Mouse (Mus musculus) retina, embryonic 14.5 days (tissue): ENCODE data around the gene Wasf2.

Source experiments
- DNase-seq: peaks from one replicate; pipeline ENCODE4 v3.0.0-alpha.2; 2015; ENCODE audit warnings: low spot score

Gene Wasf2

DNA sequence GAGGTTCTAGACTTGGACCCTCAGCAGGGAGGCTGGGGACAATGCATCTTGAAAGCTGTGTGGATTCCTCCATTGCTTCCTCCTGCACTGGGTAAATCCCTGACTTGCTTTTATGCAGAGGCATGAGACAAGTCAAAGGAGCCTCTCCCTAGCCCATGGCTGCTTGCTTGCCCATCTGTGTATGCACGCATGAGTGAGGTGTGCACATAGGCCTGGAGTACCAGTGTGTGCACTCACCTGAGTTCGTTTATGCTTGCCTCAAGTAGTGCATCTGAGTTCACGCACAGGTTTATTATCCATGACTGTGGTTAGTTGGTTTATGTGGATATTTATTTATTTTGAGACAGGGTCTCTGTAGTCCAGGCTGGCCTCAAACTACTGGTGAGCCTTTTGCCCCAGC lies 71.9 kb downstream of the Wasf2 start:
- DNase-seq: no peak

DNA sequence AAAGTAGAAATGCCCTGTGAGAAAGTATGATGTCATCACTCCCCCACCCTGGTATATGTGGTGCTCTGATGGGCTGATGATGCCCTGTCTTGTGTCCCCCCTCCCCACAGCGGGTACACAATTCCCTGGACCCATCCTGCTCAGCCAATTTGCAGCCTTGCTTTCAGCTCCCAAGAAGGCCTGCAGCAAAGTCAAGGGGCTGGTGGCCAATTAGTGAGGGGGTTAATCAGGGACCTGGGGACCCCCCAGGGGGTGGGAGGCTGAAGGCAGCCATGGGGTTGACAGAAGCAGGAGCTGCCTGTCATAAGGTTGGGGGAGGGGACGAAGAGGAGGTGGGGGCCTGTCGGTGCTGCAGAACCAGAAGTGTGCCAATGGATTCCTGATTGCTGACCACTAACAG lies 73.3 kb downstream of the Wasf2 start:
- DNase-seq: no peak

GRCm38 (mm10) chr4:133204379-133204778 lies 74.1 kb downstream of the Wasf2 start:
- no peak for DNase-seq

DNA sequence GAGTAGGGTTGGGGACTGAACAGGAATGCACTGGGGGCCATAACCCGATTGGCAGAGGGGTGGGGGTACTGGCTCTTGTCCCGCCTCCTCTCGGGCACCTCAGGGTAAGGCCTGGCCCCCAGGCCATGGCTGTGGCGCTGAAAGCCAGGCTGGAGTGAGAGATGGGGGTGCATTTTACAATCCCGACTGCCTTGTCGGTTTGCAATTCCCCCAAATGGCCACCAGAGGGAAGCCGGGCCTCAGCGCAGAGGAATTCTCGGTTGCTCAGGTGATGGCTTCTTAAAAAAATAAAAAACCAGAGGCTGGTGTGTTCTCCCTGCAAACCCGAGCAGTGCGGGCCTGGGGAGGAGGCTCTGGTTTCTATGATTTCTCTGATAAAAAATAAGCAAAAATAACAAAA lies 79.1 kb downstream of the Wasf2 start:
- peak; percentile 84 for DNase-seq

- no peak for DNase-seq
These were observed 79.9 kb downstream of the Wasf2 start for GRCm38 (mm10) chr4:133210023-133210787.

GRCm38 (mm10) chr4:133210788-133211390 lies 80.6 kb downstream of the Wasf2 start:
- no peak for DNase-seq

DNA sequence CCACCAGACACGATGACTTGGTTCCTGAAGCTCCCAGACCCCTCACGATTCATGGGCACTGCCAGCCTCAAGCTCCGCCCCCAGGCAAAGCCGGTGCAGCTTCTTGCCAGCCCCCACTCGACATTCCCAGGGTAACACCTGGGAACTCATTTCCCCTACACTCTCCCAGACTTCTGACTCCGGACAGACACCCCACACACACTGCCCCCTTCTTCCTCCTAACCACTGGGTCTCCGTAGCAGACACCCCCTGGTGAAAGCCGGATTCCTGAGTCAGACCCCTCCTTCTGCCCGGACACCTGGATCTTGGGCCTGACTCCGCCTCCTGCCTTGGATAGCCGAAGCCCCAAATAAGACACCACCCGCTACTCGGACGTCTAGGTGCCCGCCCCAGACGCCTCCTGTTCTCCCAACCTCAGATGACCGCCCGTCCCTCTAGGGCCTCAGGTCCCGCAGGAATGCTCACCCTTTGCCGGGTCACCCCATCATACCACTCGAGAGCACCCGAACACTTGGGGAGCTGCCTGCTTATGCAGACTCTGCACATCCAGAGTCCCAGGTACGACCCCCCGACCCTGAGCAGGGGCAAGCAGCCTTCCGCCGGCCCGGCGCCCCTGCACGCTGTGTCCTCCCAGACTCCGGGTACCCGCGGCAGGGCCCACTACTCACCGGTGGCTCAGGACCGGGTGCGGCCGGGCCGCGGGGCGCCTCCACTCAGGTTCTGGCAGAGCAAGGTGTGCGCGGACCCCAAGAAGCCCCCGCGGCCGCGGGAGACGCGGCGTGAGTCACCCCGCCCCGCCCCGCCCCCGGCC lies 81.7 kb downstream of the Wasf2 start, which contains the start of the genes Cd164l2 and Gpr3:
Cd164l2 (plus strand) TSS at position 381 of the 811 bp plus-strand sequence.
Gpr3 (minus strand) TSS at position 786 of the 811 bp plus-strand sequence.
- no peak for DNase-seq

GRCm38 (mm10) chr4:133212562-133213267 lies 82.4 kb downstream of the Wasf2 start:
- DNase-seq: peak; percentile 83

GRCm38 (mm10) chr4:133213268-133213590 lies 82.9 kb downstream of the Wasf2 start:
- DNase-seq: no peak

GRCm38 (mm10) chr4:133213661-133214060 lies 83.4 kb downstream of the Wasf2 start:
- no peak for DNase-seq

- peak; percentile 86 for DNase-seq
These were observed 87.3 kb downstream of the Wasf2 start for GRCm38 (mm10) chr4:133217641-133218040.

- no peak for DNase-seq
These were observed 88.4 kb downstream of the Wasf2 start for GRCm38 (mm10) chr4:133218745-133219144.

DNA sequence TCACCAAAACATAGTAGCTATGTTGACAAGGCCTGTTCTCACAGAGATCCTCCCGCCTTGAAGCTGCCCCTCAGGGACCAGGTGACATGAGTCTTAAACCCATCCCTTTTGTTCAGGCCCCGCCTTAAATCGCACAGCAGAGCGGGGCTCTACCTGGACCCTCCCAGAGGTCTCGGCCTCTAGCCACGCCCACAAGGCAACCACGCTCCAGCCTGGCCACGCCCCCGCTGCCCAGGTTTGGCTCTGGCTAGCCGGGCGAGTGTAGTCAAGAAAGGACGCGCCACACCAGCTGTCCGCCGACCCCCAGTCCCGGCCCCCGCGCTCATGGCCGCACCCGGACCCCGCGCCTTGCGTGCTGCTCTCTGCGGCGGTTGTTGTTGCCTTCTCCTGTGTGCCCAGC lies 90.4 kb downstream of the Wasf2 start:
- no peak for DNase-seq

DNA sequence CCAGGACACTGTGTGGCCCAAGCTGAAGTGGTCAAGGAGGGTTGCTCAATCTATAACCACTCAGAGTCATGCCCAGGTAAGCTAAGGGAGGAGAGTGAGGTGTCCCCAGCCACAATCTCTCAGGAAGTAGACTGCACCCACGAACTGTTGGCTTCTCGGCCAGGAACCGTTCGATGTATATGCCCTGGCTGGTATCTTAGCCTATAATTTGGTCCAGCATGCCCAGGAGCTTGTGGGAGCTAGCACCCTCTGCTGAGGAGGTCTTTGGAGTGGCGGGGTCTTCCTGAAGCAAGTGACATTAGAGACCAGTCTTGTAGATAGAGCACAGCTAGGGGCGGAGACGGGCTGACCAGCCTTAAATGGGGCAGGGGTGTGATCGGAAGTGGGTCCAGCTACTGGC lies 91.4 kb downstream of the Wasf2 start:
- DNase-seq: no peak

- DNase-seq: no peak
These were observed 93.6 kb downstream of the Wasf2 start for GRCm38 (mm10) chr4:133223875-133224274.

GRCm38 (mm10) chr4:133226073-133226472 lies 95.8 kb downstream of the Wasf2 start:
- DNase-seq: no peak

DNA sequence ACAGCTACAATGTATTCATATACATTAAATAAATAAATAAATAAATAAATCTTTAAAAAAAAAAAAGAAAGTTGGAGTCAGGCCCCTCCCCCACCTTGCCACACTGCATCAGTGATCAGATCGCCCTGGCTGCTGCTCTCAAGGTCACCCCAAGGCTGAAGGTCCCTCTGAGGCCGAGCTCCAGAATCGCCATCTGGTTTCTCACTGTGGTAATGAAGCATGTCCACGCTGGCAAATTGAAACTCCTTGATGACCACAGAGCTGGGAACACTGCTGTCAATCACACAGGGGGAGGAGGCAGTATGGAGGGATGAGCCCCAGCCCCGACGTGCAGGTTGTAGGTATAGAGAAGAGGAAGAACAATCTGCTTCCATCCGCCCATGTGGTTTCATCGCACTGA lies 97.3 kb downstream of the Wasf2 start:
- no peak for DNase-seq

DNA sequence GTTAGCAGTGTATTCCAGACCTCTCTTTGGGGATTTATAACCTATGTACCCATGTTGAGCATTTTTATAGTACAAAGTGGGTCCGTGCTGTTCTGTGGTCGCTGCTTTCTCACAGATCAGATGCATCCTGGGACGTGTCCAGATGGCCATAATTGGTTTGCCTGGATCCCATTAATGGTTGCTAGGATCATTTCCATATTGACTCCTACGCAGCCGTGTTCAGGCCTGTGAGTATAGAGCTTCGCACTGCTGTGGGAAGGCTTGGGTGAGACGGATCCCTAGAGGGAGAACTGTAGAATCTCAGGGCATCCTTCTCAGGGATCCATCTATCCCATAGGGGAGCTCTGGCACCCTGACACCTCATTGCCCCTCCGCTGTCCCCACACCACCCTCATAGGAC lies 99.3 kb downstream of the Wasf2 start:
- no peak for DNase-seq

DNA sequence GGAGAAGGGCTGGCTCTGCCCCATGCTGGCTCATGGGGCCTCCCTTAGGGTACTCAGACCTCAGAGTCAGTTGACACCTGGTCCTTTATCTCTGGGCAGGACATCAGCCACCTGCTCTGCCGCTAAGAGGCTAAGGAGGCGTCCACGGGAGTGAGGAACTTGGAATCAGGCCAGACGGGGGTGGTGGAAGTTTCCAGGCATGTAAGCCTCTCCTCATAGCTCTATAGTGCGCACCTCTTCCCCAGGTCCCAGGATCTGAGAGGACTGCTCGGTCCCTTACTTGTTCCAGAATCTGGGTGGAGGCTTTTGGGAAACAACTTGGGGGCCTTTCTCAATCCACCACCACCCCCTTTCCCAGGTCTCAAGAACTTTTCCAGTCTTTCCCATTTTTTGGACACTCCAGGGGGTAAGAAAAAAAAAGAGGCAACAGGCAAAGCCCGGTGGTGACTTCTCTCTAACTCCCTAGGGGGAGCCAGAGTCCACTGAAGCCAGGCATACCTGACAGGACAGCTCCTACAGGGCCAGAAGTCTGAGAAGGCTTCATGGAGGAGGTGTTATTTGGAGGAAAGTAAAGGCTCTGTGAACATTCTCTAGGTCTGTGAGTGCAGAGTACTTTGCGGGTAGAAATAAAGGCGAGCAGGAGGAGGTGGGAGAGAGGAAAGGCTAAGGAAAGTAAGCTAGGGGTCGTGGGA lies 103.1 kb downstream of the Wasf2 start:
- peak; percentile 62 for DNase-seq

DNA sequence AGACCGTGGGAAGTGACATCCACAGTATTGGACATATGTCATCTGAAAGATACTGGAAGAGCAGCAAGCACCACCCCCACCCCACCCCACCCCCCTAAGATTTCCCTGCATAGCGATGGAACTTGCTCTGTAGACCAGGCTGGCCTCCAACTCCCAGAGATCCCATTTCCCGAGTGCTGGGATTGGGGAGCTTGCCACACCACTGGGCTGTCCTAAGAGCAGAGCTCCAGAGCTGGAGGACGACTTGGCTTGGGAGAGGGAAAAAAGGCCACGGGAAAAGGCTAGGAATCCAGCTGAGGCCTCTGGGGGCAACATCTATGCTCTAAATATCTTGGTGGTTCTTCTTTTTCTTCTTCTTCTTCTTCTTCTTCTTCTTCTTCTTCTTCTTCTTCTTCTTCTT lies 104.5 kb downstream of the Wasf2 start:
- DNase-seq: no peak

- no peak for DNase-seq
These were observed 105.1 kb downstream of the Wasf2 start for GRCm38 (mm10) chr4:133235415-133235814.

- DNase-seq: no peak
These were observed 107.6 kb downstream of the Wasf2 start for GRCm38 (mm10) chr4:133237911-133238310.
